Mouse (Mus musculus) MEL (cell line): ENCODE data around the gene Foxj1. TPM values are rescaled to one million over a fixed set of nuclear protein-coding genes. Genes with fewer than 3 reads are reported as not detected.
A peak's percentile ranks its signal among the peaks of the same experiment; 100 is the strongest.
"Not testable (repeated sequence)": the region's sequence is repeated elsewhere in the genome, so short reads cannot be mapped to it uniquely, and the experiment has no call there.

Source experiments
- DNase-seq: peaks from one replicate; pipeline ENCODE4 v3.0.0; 2011; ENCODE audit warnings: low read depth, low spot score
- H3K27ac ChIP-seq: 2 replicates; pipeline ENCODE4 v1.5.1; 2012; ENCODE audit warnings: low read depth, mild to moderate bottlenecking, control low read depth, low read length, moderate library complexity; ENCODE audit not compliant: control insufficient read depth
- H3K27me3 ChIP-seq, 2 experiments: fragments of 150-350 bp in 1 of 2; sonication (generic) in 1 of 2; 2 replicates each; pipeline ENCODE4 v1.6.1; 2012; ENCODE audit warnings: low read length in 2 of 2, mild to moderate bottlenecking in 2 of 2, improper control_type of control experiment in 1 of 2, moderate library complexity in 1 of 2; ENCODE audit not compliant: insufficient read depth in 2 of 2, control insufficient read depth in 1 of 2
- H3K36me3 ChIP-seq, 2 experiments: 2 replicates each; pipeline ENCODE4 v1.6.1; 2012 to 2014; ENCODE audit warnings: low read length in 2 of 2, improper control_type of control experiment in 1 of 2, inconsistent platforms in 1 of 2, mild to moderate bottlenecking in 1 of 2; ENCODE audit not compliant: insufficient read depth in 2 of 2, control insufficient read depth in 1 of 2
- H3K4me1 ChIP-seq, 2 experiments: fragments of 150-350 bp in 1 of 2; sonication (generic) in 1 of 2; 2 replicates each; pipeline ENCODE4 v1.6.1; 2012; ENCODE audit warnings: low read length in 2 of 2, improper control_type of control experiment in 1 of 2, mild to moderate bottlenecking in 1 of 2; ENCODE audit not compliant: insufficient read depth in 2 of 2, control insufficient read depth in 1 of 2
- H3K4me3 ChIP-seq, 2 experiments: fragments of 150-350 bp in 1 of 2; sonication (generic) in 1 of 2; 2 replicates each; pipeline ENCODE4 v1.5.1; 2012; ENCODE audit warnings: low read depth in 2 of 2, low read length in 2 of 2, mild to moderate bottlenecking in 2 of 2, moderate library complexity in 2 of 2, control low read depth in 1 of 2, improper control_type of control experiment in 1 of 2; ENCODE audit not compliant: control insufficient read depth in 1 of 2, insufficient read depth in 1 of 2
- H3K79me2 ChIP-seq: 2 replicates; pipeline ENCODE4 v1.6.1; 2012; ENCODE audit warnings: mild to moderate bottlenecking, low read length, moderate library complexity; ENCODE audit not compliant: control insufficient read depth, poor library complexity, insufficient read depth
- H3K9ac ChIP-seq: 2 replicates; pipeline ENCODE4 v1.6.1; 2012; ENCODE audit warnings: low read depth, mild to moderate bottlenecking, control low read depth, low read length, moderate library complexity; ENCODE audit not compliant: control insufficient read depth, poor library complexity, severe bottlenecking
- H3K9me3 ChIP-seq: fragments of 150-350 bp; sonication (generic); replicated peaks from 2 replicates; pipeline ENCODE4 v1.6.1; 2012; ENCODE audit warnings: mild to moderate bottlenecking, low read length, improper control_type of control experiment, moderate library complexity; ENCODE audit not compliant: insufficient read depth
- CHD1 ChIP-seq: IDR thresholded peaks from 2 replicates; pipeline ENCODE4 v1.6.1; 2012; ENCODE audit warnings: low read depth, mild to moderate bottlenecking, inconsistent platforms, low read length, improper control_type of control experiment
- E2F4 ChIP-seq: IDR thresholded peaks from 2 replicates; pipeline ENCODE4 v1.6.1; 2011; ENCODE audit warnings: low read depth, low read length, improper control_type of control experiment, borderline replicate concordance
- ELF1 ChIP-seq: IDR thresholded peaks from 2 replicates; pipeline ENCODE4 v1.6.1; 2014; ENCODE audit warnings: low read depth, mild to moderate bottlenecking, inconsistent platforms, low read length, improper control_type of control experiment, moderate library complexity
- ETS1 ChIP-seq: IDR thresholded peaks from 2 replicates; pipeline ENCODE4 v1.6.1; 2012; ENCODE audit warnings: low read depth, mild to moderate bottlenecking, inconsistent platforms, low read length, improper control_type of control experiment, moderate library complexity
- GATA1 ChIP-seq: IDR thresholded peaks from 2 replicates; pipeline ENCODE4 v1.6.1; 2011; ENCODE audit warnings: low read depth, low read length, improper control_type of control experiment
- JUND ChIP-seq: IDR thresholded peaks from 2 replicates; pipeline ENCODE4 v1.6.1; 2011; ENCODE audit warnings: low read depth, mild to moderate bottlenecking, improper control_type of control experiment, low read length
- MAFK ChIP-seq: IDR thresholded peaks from 2 replicates; pipeline ENCODE4 v1.6.1; 2011; ENCODE audit warnings: low read depth, mild to moderate bottlenecking, low read length, improper control_type of control experiment, borderline replicate concordance
- MYC ChIP-seq: IDR thresholded peaks from 2 replicates; pipeline ENCODE4 v1.6.1; 2011; ENCODE audit warnings: low read depth, mild to moderate bottlenecking, low read length, improper control_type of control experiment, moderate library complexity
- POLR2A ChIP-seq, 2 experiments: IDR thresholded peaks; 2 replicates each; pipeline ENCODE4 v1.6.1; 2011 to 2012; ENCODE audit warnings: low read length in 2 of 2, mild to moderate bottlenecking in 2 of 2, control low read depth in 1 of 2, improper control_type of control experiment in 1 of 2, low read depth in 1 of 2, moderate library complexity in 1 of 2; ENCODE audit not compliant: control insufficient read depth in 1 of 2, insufficient read depth in 1 of 2, poor library complexity in 1 of 2
- POLR2AphosphoS5 ChIP-seq: IDR thresholded peaks from 2 replicates; pipeline ENCODE4 v1.6.1; 2012; ENCODE audit warnings: low read depth, borderline replicate concordance, mild to moderate bottlenecking, inconsistent platforms, low read length, moderate library complexity, mixed read lengths
- RAD21 ChIP-seq: IDR thresholded peaks from 2 replicates; pipeline ENCODE4 v1.6.1; 2011; ENCODE audit warnings: mild to moderate bottlenecking, low read depth, low read length, improper control_type of control experiment
- SIN3A ChIP-seq: IDR thresholded peaks from 2 replicates; pipeline ENCODE4 v1.6.1; 2012; ENCODE audit warnings: low read length, improper control_type of control experiment, inconsistent platforms
- TBP ChIP-seq: IDR thresholded peaks from 2 replicates; pipeline ENCODE4 v1.8.0; 2011; ENCODE audit warnings: low read depth, low read length, improper control_type of control experiment
- USF1 ChIP-seq: IDR thresholded peaks from 2 replicates; pipeline ENCODE4 v1.6.1; 2014; ENCODE audit warnings: low read depth, mild to moderate bottlenecking, inconsistent platforms, low read length, improper control_type of control experiment, moderate library complexity
- USF2 ChIP-seq, 2 experiments: IDR thresholded peaks; 2 replicates each; pipeline ENCODE4 v1.6.1; 2011 to 2012; ENCODE audit warnings: improper control_type of control experiment in 2 of 2, low read length in 2 of 2, borderline replicate concordance in 1 of 2, inconsistent platforms in 1 of 2, low read depth in 1 of 2, mild to moderate bottlenecking in 1 of 2; ENCODE audit not compliant: insufficient read depth in 1 of 2
- ZMIZ1 ChIP-seq: IDR thresholded peaks from 2 replicates; pipeline ENCODE4 v1.6.1; 2012; ENCODE audit warnings: low read depth, mild to moderate bottlenecking, inconsistent platforms, low read length, improper control_type of control experiment, moderate library complexity
- ZNF384 ChIP-seq: IDR thresholded peaks from 2 replicates; pipeline ENCODE4 v1.6.1; 2012; ENCODE audit warnings: low read depth, mild to moderate bottlenecking, inconsistent platforms, low read length, improper control_type of control experiment
- polyA plus RNA-seq, 2 experiments: library from polyadenylated mRNA; stranded (reverse) in 1 of 2; unstranded in 1 of 2; fragments of >175 nt in 1 of 2; fragments of >200 nt in 1 of 2; gene quantifications; 2 replicates each; pipeline versions ENCODE4 v1.2.1 to v1.2.4; 2012; ENCODE audit warnings: low replicate concordance in 2 of 2, low read depth in 1 of 2; ENCODE audit not compliant: insufficient read length in 2 of 2, insufficient read depth in 1 of 2, missing spikeins in 1 of 2
- total RNA-seq: library from RNA; depleted of rRNA; stranded (reverse); fragments of 300-350 nt; gene quantifications from 2 replicates; pipeline ENCODE4 v1.2.3, GENCODE M21; 2012

The Foxj1 gene
- total and polyA plus RNA-seq, 3 experiments = 0.07 to 0.08 TPM; not detected in 1

DNA sequence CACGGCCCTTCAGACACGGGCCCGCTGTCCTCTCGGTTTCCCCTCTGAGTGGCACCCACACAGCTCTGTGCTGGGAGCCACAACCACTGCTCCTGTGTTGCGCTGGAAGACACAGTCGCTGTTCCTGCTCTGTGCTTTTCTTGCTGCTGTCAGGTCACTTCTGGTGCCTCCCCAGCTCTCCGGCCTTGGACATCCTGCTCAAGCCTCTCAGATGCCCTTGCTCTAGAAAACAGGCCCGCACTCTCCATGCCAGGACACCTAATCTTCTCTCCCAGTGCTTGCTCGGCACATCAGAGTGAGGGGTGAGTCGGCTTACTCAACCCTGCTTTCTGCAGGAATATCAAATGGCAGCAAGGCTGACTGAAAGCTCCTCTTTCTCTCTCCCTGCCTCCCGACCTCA lies 49.0 kb upstream of the Foxj1 start:
- Histone ChIP-seq H3K4me1 (no peaks in the 10 kb centered on the region; a peak in 1 of 4 replicates), H3K79me2 (no peaks in the 10 kb centered on the region), H3K27me3 (no peaks in the 10 kb centered on the region), H3K9ac (no peak overlapping the region), H3K36me3 (0 out of 4 replicates have a peak, but pooled peaks cover 0 to 2% of the 10 kb centered on the region in 2 experiments), H3K27ac (no peak overlapping the region), H3K9me3 (no peaks in the 10 kb centered on the region), H3K4me3 (no peak overlapping the region)
- TF ChIP-seq MAFK (no peak), GATA1 (no peak), ETS1 (no peak), ZMIZ1 (no peak), E2F4 (no peak), RAD21 (no peak), CHD1 (no peak), POLR2A (IDR thresholded peaks at IDR 0.05; ENCODE audit: control insufficient read depth in 1 of 2, insufficient read depth in 1 of 2, low read depth in 1 of 2, low read length in 2 of 2, poor library complexity in 1 of 2) (no peak), JUND (no peak), SIN3A (no peak), ELF1 (no peak), TBP (no peak), USF2 (IDR thresholded peaks at IDR 0.05; ENCODE audit: borderline replicate concordance in 1 of 2, insufficient read depth in 1 of 2, low read depth in 1 of 2, low read length in 2 of 2) (no peak), MYC (no peak), USF1 (no peak), POLR2AphosphoS5 (no peak)
- no peak for DNase-seq

DNA sequence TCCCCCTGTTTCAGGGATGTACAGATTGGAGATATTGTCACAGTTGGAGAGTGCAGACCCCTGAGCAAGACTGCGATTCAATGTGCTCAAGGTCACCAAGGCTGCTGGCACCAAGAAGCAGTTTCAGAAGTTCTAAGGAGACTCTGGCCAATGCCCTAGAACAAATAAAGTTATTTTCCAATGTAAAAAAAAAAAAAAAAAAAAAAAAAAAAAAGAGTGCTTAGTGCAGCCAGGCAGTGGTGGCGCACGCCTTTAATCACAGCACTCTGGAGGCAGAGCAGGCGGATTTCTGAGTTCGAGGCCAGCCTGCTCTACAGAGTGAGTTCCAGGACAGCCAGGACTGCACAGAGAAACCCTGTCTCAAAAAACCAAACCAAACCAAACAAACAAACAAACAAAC lies 47.9 kb upstream of the Foxj1 start:
- not testable (repeated sequence) for H3K4me3 ChIP-seq, H3K27ac ChIP-seq, H3K36me3 ChIP-seq, H3K4me1 ChIP-seq, DNase-seq, H3K79me2 ChIP-seq, H3K9ac ChIP-seq, H3K27me3 ChIP-seq, H3K9me3 ChIP-seq
- TF ChIP-seq ZNF384 = peak; percentile 86
